Mouse (Mus musculus) forebrain, embryonic 13.5 days (tissue): Measurements from ENCODE around the gene Vtn. TPM values are rescaled to one million over a fixed set of nuclear protein-coding genes. Genes with fewer than 3 reads are reported as not detected.

Experiments
- ATAC-seq: fragments of 200-750 bp; cut with Nextera tagmentation; 2 replicates; pipeline ENCODE4 v1.8.0; 2017
- H3K27ac ChIP-seq: fragments of 300-500 bp; sonication (generic); 2 replicates; pipeline ENCODE4 v1.5.1; 2015; ENCODE audit warnings: inconsistent platforms, mild to moderate bottlenecking, moderate library complexity
- H3K27me3 ChIP-seq: fragments of 300-500 bp; sonication (generic); 2 replicates; pipeline ENCODE4 v1.6.1; 2015; ENCODE audit warnings: mild to moderate bottlenecking, inconsistent platforms
- H3K36me3 ChIP-seq: fragments of 300-500 bp; sonication (generic); 2 replicates; pipeline ENCODE4 v1.6.1; 2015; ENCODE audit warnings: mild to moderate bottlenecking, inconsistent platforms; ENCODE audit not compliant: poor library complexity, severe bottlenecking
- H3K4me1 ChIP-seq: fragments of 300-500 bp; sonication (generic); 2 replicates; pipeline ENCODE4 v1.6.1; 2015; ENCODE audit warnings: inconsistent platforms
- H3K4me2 ChIP-seq: fragments of 300-500 bp; sonication (generic); 2 replicates; pipeline ENCODE4 v1.6.1; 2015; ENCODE audit warnings: inconsistent platforms, mild to moderate bottlenecking, moderate library complexity
- H3K4me3 ChIP-seq: fragments of 300-500 bp; sonication (generic); 2 replicates; pipeline ENCODE4 v1.5.1; 2015; ENCODE audit warnings: mild to moderate bottlenecking, inconsistent platforms
- H3K9ac ChIP-seq: fragments of 300-500 bp; sonication (generic); 2 replicates; pipeline ENCODE4 v1.6.1; 2015; ENCODE audit warnings: mild to moderate bottlenecking, inconsistent platforms
- H3K9me3 ChIP-seq: fragments of 300-500 bp; sonication (generic); replicated peaks from 2 replicates; pipeline ENCODE4 v1.6.1; 2016; ENCODE audit warnings: inconsistent platforms
- WGBS: fragments of 180-500 bp; shearing (Covaris S2); methylation state at CpG from one replicate; pipeline ENCODE4 v1.1.7; 2015; 5-methylcytosine and 5-hydroxymethylcytosine counted together
- polyA plus RNA-seq: library from polyadenylated mRNA; unstranded; fragments of >200 nt; fragmentation: Nextera tagmentation; extraction: Ambion mirVana; gene quantifications from 2 replicates; pipeline ENCODE4 v1.2.1, GENCODE M21; 2015

Vtn gene
- polyA plus RNA-seq, 1 experiment from 2014 or later, result 53.3 TPM

- Histone ChIP-seq H3K27me3 (no peaks in the 10 kb centered on the region), H3K4me1 (peaks cover 16% of the 10 kb centered on the region), H3K9me3 (0 out of 2 replicates have a peak, but pooled peaks cover 4% of the 10 kb centered on the region), H3K4me2 (peak overlapping the region; percentile 87), H3K4me3 (peak overlapping the region; percentile 80), H3K27ac (peak overlapping the region; percentile 86; the same call in 1 of the 2 replicates), H3K9ac (peak overlapping the region; percentile 83), H3K36me3 (peaks cover 5% of the 10 kb centered on the region)
- 49% methylated on average over 23 of the region's 23 CpGs for WGBS
- peak; percentile 42; the same call in 1 of the 2 replicates for ATAC-seq
These were observed 32.5 kb upstream of the Vtn start for GRCm38 (mm10) chr11:78466242-78466912.

- Histone ChIP-seq H3K36me3 (peaks cover 15% of the 10 kb centered on the region), H3K27ac (no peak overlapping the region), H3K9me3 (no peaks in the 10 kb centered on the region), H3K4me1 (peaks cover 16% of the 10 kb centered on the region), H3K4me2 (no peak overlapping the region), H3K4me3 (no peak overlapping the region), H3K27me3 (no peaks in the 10 kb centered on the region), H3K9ac (no peak overlapping the region)
- WGBS, result 93% methylated on average over 7 of the region's 7 CpGs
- ATAC-seq, result no peak
These were observed 31.4 kb upstream of the Vtn start for GRCm38 (mm10) chr11:78467515-78467914.

- H3K9ac ChIP-seq, result no peak overlapping the region
- 75% methylated on average over 3 of the region's 3 CpGs for WGBS
- H3K27ac ChIP-seq, result no peak overlapping the region
- no peaks in the 10 kb centered on the region for H3K27me3 ChIP-seq
- H3K9me3 ChIP-seq, result no peaks in the 10 kb centered on the region
- H3K36me3 ChIP-seq, result peaks cover 19% of the 10 kb centered on the region
- H3K4me2 ChIP-seq, result no peak overlapping the region
- H3K4me3 ChIP-seq, result no peak overlapping the region
- no peak for ATAC-seq
- H3K4me1 ChIP-seq, result peaks cover 16% of the 10 kb centered on the region
These were observed 31.0 kb upstream of the Vtn start for GRCm38 (mm10) chr11:78467932-78468331.

GRCm38 (mm10) chr11:78471326-78472103 is 27.4 kb upstream of the Vtn start:
- WGBS, result 92% methylated on average over 10 of the region's 10 CpGs
- no peaks in the 10 kb centered on the region for H3K9me3 ChIP-seq
- no peak overlapping the region for H3K4me3 ChIP-seq
- H3K9ac ChIP-seq, result no peak overlapping the region
- H3K36me3 ChIP-seq, result peaks cover 39% of the 10 kb centered on the region
- peaks cover 5% of the 10 kb centered on the region for H3K4me1 ChIP-seq
- H3K27me3 ChIP-seq, result no peaks in the 10 kb centered on the region
- no peak overlapping the region for H3K4me2 ChIP-seq
- no peak overlapping the region for H3K27ac ChIP-seq
- no peak for ATAC-seq

GRCm38 (mm10) chr11:78475289-78475688 is 23.6 kb upstream of the Vtn start:
- no peak overlapping the region for H3K4me2 ChIP-seq
- no peaks in the 10 kb centered on the region for H3K9me3 ChIP-seq
- H3K4me3 ChIP-seq, result no peak overlapping the region
- peaks cover 53% of the 10 kb centered on the region for H3K36me3 ChIP-seq
- ATAC-seq, result no peak
- H3K4me1 ChIP-seq, result no peaks in the 10 kb centered on the region
- 85% methylated on average over 3 of the region's 3 CpGs for WGBS
- no peak overlapping the region for H3K27ac ChIP-seq
- no peak overlapping the region for H3K9ac ChIP-seq
- no peaks in the 10 kb centered on the region for H3K27me3 ChIP-seq

- no peak overlapping the region for H3K9ac ChIP-seq
- no peak for ATAC-seq
- no peak overlapping the region for H3K4me3 ChIP-seq
- WGBS, result 67% methylated on average over 7 of the region's 7 CpGs
- peaks cover 4% of the 10 kb centered on the region for H3K4me1 ChIP-seq
- H3K27ac ChIP-seq, result no peak overlapping the region
- H3K27me3 ChIP-seq, result peaks cover 11% of the 10 kb centered on the region
- H3K9me3 ChIP-seq, result no peaks in the 10 kb centered on the region
- peaks cover 84% of the 10 kb centered on the region for H3K36me3 ChIP-seq
- no peak overlapping the region for H3K4me2 ChIP-seq
These were observed 15.3 kb upstream of the Vtn start for GRCm38 (mm10) chr11:78483639-78484038.

GRCm38 (mm10) chr11:78488168-78488567 is 10.7 kb upstream of the Vtn start:
- H3K36me3 ChIP-seq, result peaks cover 41% of the 10 kb centered on the region
- no peak overlapping the region for H3K4me2 ChIP-seq
- H3K9ac ChIP-seq, result 0 out of 2 replicates have a peak overlapping the region, but pooled peaks have one; percentile 16
- H3K9me3 ChIP-seq, result no peaks in the 10 kb centered on the region
- H3K27me3 ChIP-seq, result peaks cover 41% of the 10 kb centered on the region
- peaks cover 19% of the 10 kb centered on the region for H3K4me1 ChIP-seq
- no peak overlapping the region for H3K27ac ChIP-seq
- no peak overlapping the region for H3K4me3 ChIP-seq
- WGBS, result 4% methylated on average over 8 of the region's 8 CpGs
- peak; percentile 38; the same call in 1 of the 2 replicates for ATAC-seq

- 6% methylated on average over 48 of the region's 48 CpGs for WGBS
- ATAC-seq, result peak; percentile 82
- peak overlapping the region; percentile 54; the same call in 1 of the 2 replicates for H3K9ac ChIP-seq
- peak overlapping the region; percentile 32 for H3K4me3 ChIP-seq
- no peaks in the 10 kb centered on the region for H3K9me3 ChIP-seq
- peak overlapping the region; percentile 54 for H3K4me2 ChIP-seq
- peaks cover 50% of the 10 kb centered on the region for H3K27me3 ChIP-seq
- peaks cover 22% of the 10 kb centered on the region for H3K4me1 ChIP-seq
- H3K27ac ChIP-seq, result peak overlapping the region; percentile 48; the same call in 1 of the 2 replicates
- peaks cover 20% of the 10 kb centered on the region for H3K36me3 ChIP-seq
These were observed 8.1 kb upstream of the Vtn start for GRCm38 (mm10) chr11:78490781-78491241.

GRCm38 (mm10) chr11:78495904-78496303 is 3.0 kb upstream of the Vtn start:
- 7% methylated on average over 6 of the region's 6 CpGs for WGBS
- ATAC-seq, result no peak
- H3K9me3 ChIP-seq, result no peaks in the 10 kb centered on the region
- H3K4me3 ChIP-seq, result peak overlapping the region; percentile 91
- peaks cover 27% of the 10 kb centered on the region for H3K4me1 ChIP-seq
- H3K9ac ChIP-seq, result peak overlapping the region; percentile 96
- peaks cover 40% of the 10 kb centered on the region for H3K27me3 ChIP-seq
- no peak overlapping the region for H3K27ac ChIP-seq
- no peaks in the 10 kb centered on the region for H3K36me3 ChIP-seq
- H3K4me2 ChIP-seq, result peak overlapping the region; percentile 91

GRCm38 (mm10) chr11:78497071-78497541 is 1.8 kb upstream of the Vtn start:
- peak; percentile 67 for ATAC-seq
- WGBS, result 0% methylated on average over 42 of the region's 44 CpGs

GRCm38 (mm10) chr11:78497544-78498522 is 1.1 kb upstream of the Vtn start, which contains the start of gene Sarm1:
Gene Sarm1 (minus strand): TSS chr11:78497754.
- peaks cover 21% of the 10 kb centered on the region for H3K4me1 ChIP-seq
- WGBS, result 2% methylated on average over 35 of the region's 36 CpGs
- peaks cover 32% of the 10 kb centered on the region for H3K27me3 ChIP-seq
- peak within 1 kb of the TSS; percentile 88 for H3K27ac ChIP-seq
- peak within 1 kb of the TSS; percentile 91 for H3K4me2 ChIP-seq
- no peaks in the 10 kb centered on the region for H3K36me3 ChIP-seq
- H3K9ac ChIP-seq, result peak within 1 kb of the TSS; percentile 96
- H3K9me3 ChIP-seq, result no peaks in the 10 kb centered on the region
- H3K4me3 ChIP-seq, result peak within 1 kb of the TSS; percentile 91
- peak; percentile 98 for ATAC-seq

More at GRCm38 (mm10) chr11:78497071-78497541, 1.8 kb upstream of the Vtn start:
- Histone ChIP-seq H3K36me3 (no peaks in the 10 kb centered on the region), H3K4me1 (peaks cover 21% of the 10 kb centered on the region), H3K27ac (peak overlapping the region; percentile 88), H3K27me3 (peaks cover 32% of the 10 kb centered on the region), H3K4me2 (peak overlapping the region; percentile 91), H3K9ac (peak overlapping the region; percentile 96), H3K9me3 (no peaks in the 10 kb centered on the region), H3K4me3 (peak overlapping the region; percentile 91)
